Mouse (Mus musculus) heart, postnatal 25 days (tissue): Measurements from ENCODE around the gene Pnpla6. TPM values are rescaled to one million over a fixed set of nuclear protein-coding genes. Genes with fewer than 3 reads are reported as not detected.

Experiments
- DNase-seq: peaks from one replicate; pipeline ENCODE4 v3.0.0; 2022; ENCODE audit warnings: low spot score
- intact Hi-C: fragments of 180-260 bp; cut with DNase I; formaldehyde crosslinking; loops from one replicate; pipeline ENCODE4 v1.15.1; 2025
- total RNA-seq, 2 experiments: library from RNA; stranded (reverse); gene quantifications; 2 replicates each; pipeline ENCODE4 v1.2.3; 2021

Gene Pnpla6
- total RNA-seq, 2 experiments from 2014 or later: 10.6 to 11.9 TPM

- DNase-seq: peak; percentile 96
- intact Hi-C loops: loop anchor here (2.0 kb wide), 1 partner anchor 14 kb away; the partner anchor contains the start of gene Pnpla6
These were observed 14.7 kb upstream of the Pnpla6 start, which contains the start of gene Mcoln1 for GRCm38 (mm10) chr8:3500235-3501090. Mcoln1 (plus strand) TSS chr8:3500457.

GRCm38 (mm10) chr8:3502217-3502616, 13.0 kb upstream of the Pnpla6 start:
- DNase-seq: no peak
- intact Hi-C loops: no loop called here

- no peak for DNase-seq
- intact Hi-C loops: no loop called here
These were observed 7.0 kb upstream of the Pnpla6 start for GRCm38 (mm10) chr8:3507979-3508754.

GRCm38 (mm10) chr8:3514681-3515247, 420 bp upstream of the Pnpla6 start:
- intact Hi-C loops: loop anchor here (2.0 to 10.0 kb wide), 3 partner anchors 14 to 108 kb away; partner anchors contain the start of genes Mcoln1, Pet100, Pex11g and Xab2
- no peak for DNase-seq

- no peak for DNase-seq
- intact Hi-C loops: loop anchor here (2.0 to 10.0 kb wide), 3 partner anchors 15 to 106 kb away; partner anchors contain the start of genes Mcoln1, Pet100, Pex11g and Xab2
These were observed 710 bp downstream of the Pnpla6 start for GRCm38 (mm10) chr8:3515771-3516417.

- peak; percentile 87 for DNase-seq
- intact Hi-C loops: loop anchor here (5.0 to 10.0 kb wide), 2 partner anchors 52 to 106 kb away; partner anchors contain the start of genes Pet100, Pex11g and Xab2
These were observed 1.4 kb downstream of the Pnpla6 start for GRCm38 (mm10) chr8:3516450-3517116.

- DNase-seq: no peak
- intact Hi-C loops: loop anchor here (5.0 to 10.0 kb wide), 2 partner anchors 52 to 105 kb away; partner anchors contain the start of genes Pet100, Pex11g and Xab2
These were observed 1.9 kb downstream of the Pnpla6 start for GRCm38 (mm10) chr8:3517117-3517495.

- intact Hi-C loops: no loop called here
- DNase-seq: no peak
These were observed 7.0 kb downstream of the Pnpla6 start for GRCm38 (mm10) chr8:3522007-3522697.

- intact Hi-C loops: no loop called here
- DNase-seq: no peak
These were observed 15.6 kb downstream of the Pnpla6 start for GRCm38 (mm10) chr8:3530816-3531215.

- no peak for DNase-seq
- intact Hi-C loops: no loop called here
These were observed 16.8 kb downstream of the Pnpla6 start for GRCm38 (mm10) chr8:3531936-3532335.

GRCm38 (mm10) chr8:3536053-3536841, 21.1 kb downstream of the Pnpla6 start:
- intact Hi-C loops: no loop called here
- no peak for DNase-seq

GRCm38 (mm10) chr8:3536940-3537339, 21.8 kb downstream of the Pnpla6 start:
- intact Hi-C loops: no loop called here
- no peak for DNase-seq

- DNase-seq: no peak
- intact Hi-C loops: no loop called here
These were observed 22.5 kb downstream of the Pnpla6 start for GRCm38 (mm10) chr8:3537666-3538065.

GRCm38 (mm10) chr8:3539146-3539545, 24.0 kb downstream of the Pnpla6 start:
- DNase-seq: no peak
- intact Hi-C loops: no loop called here

GRCm38 (mm10) chr8:3540076-3540475, 24.9 kb downstream of the Pnpla6 start:
- DNase-seq: no peak
- intact Hi-C loops: no loop called here

- no peak for DNase-seq
- intact Hi-C loops: no loop called here
These were observed 31.3 kb downstream of the Pnpla6 start for GRCm38 (mm10) chr8:3546511-3546910.

- intact Hi-C loops: no loop called here
- DNase-seq: no peak
These were observed 37.1 kb downstream of the Pnpla6 start for GRCm38 (mm10) chr8:3552240-3552639.

GRCm38 (mm10) chr8:3556114-3556513, 40.9 kb downstream of the Pnpla6 start:
- DNase-seq: no peak
- intact Hi-C loops: no loop called here
